Mouse (Mus musculus): ENCODE results near the gene Fam207a.

Gene Fam207a

GRCm38 (mm10) chr10:77455251-77456010, 60.2 kb downstream of the Fam207a start:
- no peak for DNase-seq (ENCODE audit: low spot score)

- no peak for DNase-seq (ENCODE audit: low spot score)
Observed at GRCm38 (mm10) chr10:77454795-77455194, 60.8 kb downstream of the Fam207a start.

GRCm38 (mm10) chr10:77451822-77452221, 63.8 kb downstream of the Fam207a start:
- no peak for DNase-seq (ENCODE audit: low spot score)

GRCm38 (mm10) chr10:77450159-77450464, 65.5 kb downstream of the Fam207a start:
- DNase-seq (ENCODE audit: low spot score): no peak

- no peak for DNase-seq (ENCODE audit: low spot score)
Observed at GRCm38 (mm10) chr10:77449315-77450158, 66.0 kb downstream of the Fam207a start.

- DNase-seq (ENCODE audit: low spot score): no peak
Observed at GRCm38 (mm10) chr10:77448698-77449247, 66.8 kb downstream of the Fam207a start.

DNA sequence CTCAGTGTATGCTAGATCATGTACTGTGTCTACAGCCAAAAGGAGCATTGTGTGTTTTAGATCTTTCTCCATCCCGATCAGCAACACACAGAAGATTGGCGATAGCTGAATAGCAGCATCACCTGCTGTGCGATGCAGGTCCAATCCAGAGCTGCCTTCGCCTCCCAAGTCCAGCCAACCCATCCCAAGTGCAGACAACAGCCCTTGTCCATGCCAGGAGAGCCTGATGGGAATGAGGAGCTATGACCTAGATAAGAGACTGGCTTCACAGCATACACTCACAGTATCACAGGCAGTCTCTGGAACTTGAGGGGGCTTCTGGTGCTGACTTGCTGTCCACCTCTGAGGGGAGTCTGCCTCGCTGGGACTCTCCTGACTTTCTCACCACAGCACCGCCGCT, 67.4 kb downstream of the Fam207a start:
- DNase-seq (ENCODE audit: low spot score): no peak

DNA sequence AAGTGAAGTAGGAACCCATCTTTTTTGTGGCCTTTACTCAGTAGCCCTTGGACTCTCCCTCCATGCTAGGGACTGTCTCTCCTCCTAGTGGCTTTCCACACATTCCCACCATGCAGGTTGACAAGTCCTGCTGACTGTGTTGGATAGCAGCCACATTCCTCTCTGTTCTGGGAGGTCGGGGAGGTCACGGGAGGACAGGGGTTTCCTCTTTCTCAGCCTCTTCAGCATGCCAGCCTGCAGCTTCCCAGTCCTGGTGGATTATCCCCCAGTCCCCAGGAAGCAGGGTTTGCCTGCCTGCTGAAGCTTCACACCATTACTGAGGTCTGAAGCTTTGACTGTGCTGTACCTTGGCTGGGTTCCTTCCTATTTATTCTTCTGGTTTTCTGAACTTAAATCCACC, 67.8 kb downstream of the Fam207a start:
- no peak for DNase-seq (ENCODE audit: low spot score)

- no peak for DNase-seq (ENCODE audit: low spot score)
Observed at GRCm38 (mm10) chr10:77442250-77442649, 73.3 kb downstream of the Fam207a start.

GRCm38 (mm10) chr10:77441812-77442211, 73.8 kb downstream of the Fam207a start:
- no peak for DNase-seq (ENCODE audit: low spot score)

- DNase-seq (ENCODE audit: low spot score): no peak
Observed at GRCm38 (mm10) chr10:77440841-77441755, 74.5 kb downstream of the Fam207a start.

- DNase-seq (ENCODE audit: low spot score): no peak
Observed at GRCm38 (mm10) chr10:77440286-77440685, 75.3 kb downstream of the Fam207a start.

DNA sequence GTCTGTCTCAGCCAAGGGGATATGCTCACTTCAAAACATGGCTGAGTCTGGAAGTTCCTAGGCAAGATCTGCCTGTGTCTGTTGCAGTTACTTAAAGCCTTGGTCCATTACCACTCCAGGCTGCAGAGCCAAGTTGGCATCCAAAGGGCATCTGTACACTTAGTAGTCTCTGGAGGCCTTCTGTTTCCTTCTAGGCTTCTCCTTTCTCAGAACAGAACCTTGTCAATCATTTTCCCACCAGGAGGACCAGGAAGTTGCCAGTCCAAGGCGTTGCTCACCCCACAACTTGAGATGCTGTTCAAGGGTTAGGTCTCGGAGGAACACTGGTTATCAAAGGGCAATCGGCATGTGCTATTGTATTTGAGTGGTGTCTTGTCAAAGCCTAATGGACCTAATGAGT, 76.6 kb downstream of the Fam207a start:
- DNase-seq (ENCODE audit: low spot score): no peak

- DNase-seq (ENCODE audit: low spot score): no peak
Observed at GRCm38 (mm10) chr10:77438021-77438420, 77.6 kb downstream of the Fam207a start.

Data from urinary bladder, postnatal 10 days (tissue).